14 mouse cellular contexts compared by ENCODE assay signal in the genomic region with DNA sequence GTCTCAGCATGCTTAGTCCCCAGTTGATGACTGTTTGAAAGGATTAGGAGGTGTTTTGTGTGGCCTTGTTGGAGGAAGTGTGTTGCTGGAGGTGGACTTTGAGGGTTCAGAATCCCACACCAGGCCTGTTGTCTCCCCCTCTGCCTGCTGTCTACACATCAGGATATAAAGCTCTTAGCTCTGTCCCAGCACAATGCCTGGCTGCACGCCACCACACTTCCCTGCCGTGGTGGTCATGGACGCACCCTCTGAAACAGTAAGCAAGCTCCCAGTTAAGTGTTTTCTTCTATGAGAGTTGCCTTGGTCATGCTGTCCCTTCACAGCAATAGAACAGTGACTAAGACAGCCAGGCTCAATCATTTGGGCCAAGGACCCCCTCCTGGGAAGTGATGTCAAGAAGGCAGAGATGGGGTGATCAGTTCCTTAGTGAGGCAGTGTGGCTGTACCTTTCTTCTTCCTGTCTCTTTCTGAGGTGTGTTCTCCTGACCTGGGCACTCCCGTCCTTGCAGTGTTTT.
A peak's percentile ranks its signal among the peaks of the same experiment; 100 is the strongest.
DNase-seq lines count a peak whose midpoint lies in the region; ATAC-seq lines count a peak whose summit lies in the region.
"Had no signal": no experiment of that assay in that cellular context is flagged by ENCODE, and none has a peak within 500 bp of the region (broad histone marks: within the 10 kb centered on the region; RNA-seq: fewer than 3 reads in every experiment).

No protein-coding gene starts in this region.

- ATAC-seq in intestine, embryonic 16.5 days, result no peak
- no peak for ATAC-seq in intestine, embryonic 15.5 days
- no peak for ATAC-seq in erythroid progenitor cell, adult 5-6 weeks (replicated peaks; ENCODE audit: low FRiP score, poor library complexity, severe bottlenecking)
- ATAC-seq: liver, postnatal 0 days; midbrain, embryonic 13.5 days had no signal

- peaks cover 31% of the 10 kb centered on the region for H3K4me1 ChIP-seq in intestine, embryonic 16.5 days (ENCODE audit: control insufficient read depth, insufficient read depth, low read length)
- H3K4me1 ChIP-seq in intestine, embryonic 15.5 days (replicated peaks), result peaks cover 28% of the 10 kb centered on the region

- H3K27ac ChIP-seq in intestine, embryonic 16.5 days (ENCODE audit: low read length), result 0 out of 2 replicates have a peak overlapping the region, but pooled peaks have one; percentile 23
- H3K27ac ChIP-seq in intestine, embryonic 15.5 days, result no peak overlapping the region
- H3K27ac ChIP-seq: embryonic facial prominence, embryonic 10.5 days; hindbrain, embryonic 12.5 days; midbrain, embryonic 13.5 days had no signal

- H3K9ac ChIP-seq in intestine, embryonic 16.5 days (ENCODE audit: low read depth, low read length), result no peak overlapping the region
- no peak overlapping the region for H3K9ac ChIP-seq in intestine, embryonic 15.5 days
- H3K9ac ChIP-seq: hindbrain, embryonic 12.5 days; liver, postnatal 0 days; midbrain, embryonic 13.5 days had no signal

- no peaks in the 10 kb centered on the region for H3K9me3 ChIP-seq in intestine, embryonic 16.5 days (ENCODE audit: control insufficient read depth, low read length)
- H3K9me3 ChIP-seq in intestine, embryonic 15.5 days, result no peaks in the 10 kb centered on the region
- H3K9me3 ChIP-seq: embryonic facial prominence, embryonic 10.5 days; hindbrain, embryonic 12.5 days; midbrain, embryonic 13.5 days had no signal

- H3K27me3 ChIP-seq in intestine, embryonic 16.5 days (replicated peaks; ENCODE audit: control insufficient read depth, insufficient read depth, low read length), result no peaks in the 10 kb centered on the region
- H3K27me3 ChIP-seq in intestine, embryonic 15.5 days (replicated peaks), result no peaks in the 10 kb centered on the region
- H3K27me3 ChIP-seq: hindbrain, embryonic 12.5 days; midbrain, embryonic 13.5 days had no signal

- peak; percentile 51 for DNase-seq in adrenal gland, adult 2 months
- DNase-seq in adrenal gland, postnatal 10 days, result no peak
- DNase-seq in adrenal gland, postnatal 36 days, result peak; percentile 32 to 41
- peak; percentile 64 for DNase-seq in lung, postnatal 36 days
- DNase-seq in urinary bladder, postnatal 4 days (ENCODE audit: low spot score in 2 of 2), result no peak
- DNase-seq: cerebellum, postnatal 25 days; liver, postnatal 0 days; right cerebral cortex, postnatal 14 days had no signal

- H3K4me3 ChIP-seq in intestine, embryonic 16.5 days (ENCODE audit: low read length), result no peak overlapping the region
- H3K4me3 ChIP-seq in intestine, embryonic 15.5 days (replicated peaks), result no peak overlapping the region
- H3K4me3 ChIP-seq: embryonic facial prominence, embryonic 10.5 days; hindbrain, embryonic 12.5 days; midbrain, embryonic 13.5 days had no signal

- WGBS in intestine, embryonic 16.5 days, result 70% methylated on average over 4 of the region's 4 CpGs
- 67% methylated on average over 4 of the region's 4 CpGs for WGBS in intestine, embryonic 15.5 days

- H3K4me2 ChIP-seq in intestine, embryonic 16.5 days (ENCODE audit: low read depth, low read length), result no peak overlapping the region
- no peak overlapping the region for H3K4me2 ChIP-seq in intestine, embryonic 15.5 days (replicated peaks)
- H3K4me2 ChIP-seq: hindbrain, embryonic 12.5 days; midbrain, embryonic 13.5 days had no signal

- no peaks in the 10 kb centered on the region for H3K36me3 ChIP-seq in intestine, embryonic 16.5 days (ENCODE audit: control insufficient read depth, insufficient read depth, low read length)
- no peaks in the 10 kb centered on the region for H3K36me3 ChIP-seq in intestine, embryonic 15.5 days
- H3K36me3 ChIP-seq: embryonic facial prominence, embryonic 10.5 days; hindbrain, embryonic 12.5 days; midbrain, embryonic 13.5 days had no signal

Comparison
In these comparisons a context has a peak if more than half of its experiments do, and no peak if none do; other contexts are left out.
1. DNase-seq: peak in adrenal gland, adult 2 months (single experiment), adrenal gland, postnatal 36 days (2 of 2) and lung, postnatal 36 days (single experiment); none in adrenal gland, postnatal 10 days (single experiment) and urinary bladder, postnatal 4 days (0 of 2).